Mouse (Mus musculus) embryonic fibroblast, embryonic 13.5 days (primary cell): ENCODE results near the gene Troap.

Experiments
- CTCF ChIP-seq: IDR thresholded peaks from 2 replicates; pipeline ENCODE4 v1.5.1; 2011; ENCODE audit warnings: mild to moderate bottlenecking, control low read depth, low read length, moderate library complexity, borderline replicate concordance; ENCODE audit not compliant: insufficient read depth
- POLR2A ChIP-seq: IDR thresholded peaks from 2 replicates; pipeline ENCODE4 v1.6.1; 2011; ENCODE audit warnings: low read depth, mild to moderate bottlenecking, control low read depth, low read length, moderate library complexity

GRCm38 (mm10) chr15:99129956-99130910 is 55.9 kb downstream of the Troap start:
- TF ChIP-seq CTCF (0 out of 2 replicates have a peak, but pooled peaks have one; percentile 5), POLR2A (no peak)
